Mouse (Mus musculus) kidney, adult 2 months (tissue): ENCODE results near the gene Rep15. TPM values are rescaled to one million over a fixed set of nuclear protein-coding genes. Genes with fewer than 3 reads are reported as not detected.

ENCODE experiments used
- DNase-seq: peaks from one replicate; pipeline ENCODE4 v3.0.0; 2021
- H3K27ac ChIP-seq: fragments of 200-500 bp; 2 replicates; pipeline ENCODE4 v1.5.1; 2012; ENCODE audit warnings: low read depth, low read length, control low read depth, inconsistent platforms; ENCODE audit not compliant: insufficient read depth
- H3K27me3 ChIP-seq: fragments of 200-500 bp; replicated peaks from 2 replicates; pipeline ENCODE4 v1.6.1; 2012; ENCODE audit warnings: mild to moderate bottlenecking, moderate library complexity, low read length, inconsistent platforms; ENCODE audit not compliant: control insufficient read depth, insufficient read depth
- H3K36me3 ChIP-seq: fragments of 200-500 bp; 2 replicates; pipeline ENCODE4 v1.6.1; 2012; ENCODE audit warnings: mild to moderate bottlenecking, moderate library complexity, low read length, inconsistent platforms; ENCODE audit not compliant: control insufficient read depth, insufficient read depth
- H3K4me1 ChIP-seq: fragments of 200-500 bp; 2 replicates; pipeline ENCODE4 v1.6.1; 2011; ENCODE audit warnings: low read length; ENCODE audit not compliant: control insufficient read depth, insufficient read depth
- H3K4me3 ChIP-seq: fragments of 200-500 bp; 2 replicates; pipeline ENCODE4 v1.5.1; 2011; ENCODE audit warnings: mild to moderate bottlenecking, low read depth, low read length, control low read depth; ENCODE audit not compliant: insufficient read depth
- CTCF ChIP-seq: fragments of 200-500 bp; conservative IDR thresholded peaks from 2 replicates; pipeline ENCODE4 v1.5.1; 2011; ENCODE audit warnings: low read depth, mild to moderate bottlenecking, control low read depth, low read length, moderate library complexity, mixed read lengths; ENCODE audit not compliant: insufficient read depth, insufficient read length
- POLR2A ChIP-seq: fragments of 200-500 bp; IDR thresholded peaks from one replicate; pipeline ENCODE4 v1.6.1; 2011; ENCODE audit warnings: low read depth, low read length, control low read depth
- WGBS: fragments of 180-500 bp; shearing (Covaris S2); methylation state at CpG from one replicate; pipeline ENCODE4 v1.1.7; 2018; 5-methylcytosine and 5-hydroxymethylcytosine counted together
- polyA plus RNA-seq: library from polyadenylated mRNA; depleted of rRNA; stranded (reverse); fragments of >200 nt; gene quantifications from 2 replicates; pipeline ENCODE4 v1.2.3, GENCODE M21; 2012

Rep15 gene
- polyA plus RNA-seq, 1 experiment: 0.42 TPM

GRCm38 (mm10) chr6:147028396-147028795 is 4.0 kb upstream of the Rep15 start:
- Histone ChIP-seq H3K4me1 (no peaks in the 10 kb centered on the region), H3K36me3 (peaks cover 9% of the 10 kb centered on the region), H3K27me3 (no peaks in the 10 kb centered on the region), H3K4me3 (no peak overlapping the region), H3K27ac (no peak overlapping the region)
- 80% methylated on average over 2 of the region's 2 CpGs for WGBS
- no peak for DNase-seq
- no peak for TF ChIP-seq POLR2A

GRCm38 (mm10) chr6:147029591-147029990 is 2.8 kb upstream of the Rep15 start:
- TF ChIP-seq CTCF (no peak), POLR2A (no peak)
- Histone ChIP-seq H3K27me3 (no peaks in the 10 kb centered on the region), H3K27ac (no peak overlapping the region), H3K4me3 (no peak overlapping the region), H3K4me1 (no peaks in the 10 kb centered on the region), H3K36me3 (peaks cover 8% of the 10 kb centered on the region)
- 93% methylated on average over 9 of the region's 9 CpGs for WGBS
- DNase-seq: no peak

GRCm38 (mm10) chr6:147030096-147030885 is 2.1 kb upstream of the Rep15 start:
- DNase-seq: no peak
- 89% methylated on average over 15 of the region's 15 CpGs for WGBS
- H3K4me3 ChIP-seq: no peak overlapping the region
- H3K27ac ChIP-seq: no peak overlapping the region
- no peaks in the 10 kb centered on the region for H3K27me3 ChIP-seq
- TF ChIP-seq CTCF (no peak), POLR2A (no peak)
- H3K4me1 ChIP-seq: no peaks in the 10 kb centered on the region
- H3K36me3 ChIP-seq: peaks cover 8% of the 10 kb centered on the region

GRCm38 (mm10) chr6:147042291-147043290 is 10.2 kb downstream of the Rep15 start, which contains the start of gene Mrps35:
Gene Mrps35, plus strand, starts transcription at chr6:147042764.
- peak; percentile 94 for DNase-seq
- WGBS: 3% methylated on average over 66 of the region's 66 CpGs

DNA sequence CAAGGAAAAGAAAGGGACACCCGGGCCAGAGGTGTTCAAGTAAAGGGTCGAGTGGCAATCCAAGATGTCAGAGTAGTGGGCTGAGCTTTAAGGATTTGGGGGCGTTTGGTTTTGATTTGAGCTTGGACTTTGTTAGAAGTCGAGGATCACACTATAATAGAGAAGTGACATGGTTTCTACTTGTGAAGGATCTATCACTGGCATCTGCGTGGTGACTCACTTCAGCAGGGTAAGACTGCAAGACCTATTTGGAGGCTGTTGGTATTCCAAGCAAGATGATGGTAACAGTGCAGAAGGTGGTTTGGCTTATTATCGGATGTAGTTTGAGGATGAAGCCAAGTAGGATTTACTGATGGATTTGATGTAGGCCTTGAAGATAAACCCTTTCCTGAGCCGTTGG is 11.2 kb downstream of the Rep15 start:
- Histone ChIP-seq H3K4me1 (peaks cover 7% of the 10 kb centered on the region; the same call in 1 of the 2 replicates), H3K36me3 (no peaks in the 10 kb centered on the region), H3K27me3 (no peaks in the 10 kb centered on the region), H3K4me3 (peak overlapping the region; percentile 95), H3K27ac (no peak overlapping the region)
- DNase-seq: no peak
- 47% methylated on average over 7 of the region's 7 CpGs for WGBS
- TF ChIP-seq POLR2A (no peak), CTCF (no peak)

More at GRCm38 (mm10) chr6:147042291-147043290, 10.2 kb downstream of the Rep15 start, which contains the start of gene Mrps35:
- Histone ChIP-seq H3K36me3 (no peaks in the 10 kb centered on the region), H3K27ac (peak within 1 kb of the TSS; percentile 87), H3K4me3 (peak within 1 kb of the TSS; percentile 95), H3K4me1 (peaks cover 7% of the 10 kb centered on the region; the same call in 1 of the 2 replicates), H3K27me3 (no peaks in the 10 kb centered on the region)
- TF ChIP-seq CTCF: no peak
- TF ChIP-seq POLR2A: peak; percentile 74

DNA sequence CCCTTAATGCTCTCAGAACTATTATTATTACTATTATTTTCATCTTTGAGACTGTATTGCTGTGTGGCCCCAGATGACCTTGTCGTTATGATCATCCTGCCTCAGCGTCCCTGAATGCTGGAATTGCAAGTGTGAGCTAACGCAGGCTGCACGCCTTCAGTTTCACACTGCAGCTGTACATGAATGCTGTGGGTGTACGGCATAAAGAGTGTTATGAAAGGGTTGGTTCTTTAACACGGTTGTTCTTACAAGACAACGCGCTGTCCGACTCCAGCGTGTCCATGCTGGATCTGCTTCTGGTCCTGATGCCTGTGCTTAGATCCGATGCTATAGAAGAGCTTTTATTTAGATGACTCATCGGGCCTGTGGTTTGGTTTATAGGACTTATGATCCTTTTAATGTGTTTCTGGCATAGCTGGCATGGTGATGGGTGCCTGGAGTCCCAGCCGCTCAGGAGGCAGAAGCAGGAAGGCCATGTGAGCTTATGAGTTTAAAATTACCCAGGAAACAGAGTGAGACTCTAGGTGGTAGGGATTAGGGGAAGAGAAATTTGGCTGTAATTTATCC is 16.9 kb downstream of the Rep15 start:
- Histone ChIP-seq H3K4me1 (peaks cover 5% of the 10 kb centered on the region; the same call in 1 of the 2 replicates), H3K4me3 (no peak overlapping the region), H3K27me3 (no peaks in the 10 kb centered on the region), H3K27ac (no peak overlapping the region), H3K36me3 (0 out of 2 replicates have a peak, but pooled peaks cover 3% of the 10 kb centered on the region)
- TF ChIP-seq POLR2A (no peak), CTCF (no peak)
- DNase-seq: no peak
- WGBS: 95% methylated on average over 13 of the region's 13 CpGs
